Mouse (Mus musculus): ENCODE data around the gene Selenop.

- TF ChIP-seq CTCF (IDR thresholded peaks at IDR 0.05; ENCODE audit: low read depth) (no peak), EP300 (optimal IDR thresholded peaks at IDR 0.05) (no peak)
These were observed 10.9 kb downstream of the Selenop start for GRCm38 (mm10) chr15:3279242-3279641.
